Mouse (Mus musculus) ES-E14 (cell line): ENCODE data around the gene Cyp26b1.

ENCODE experiments used
- CHD2 ChIP-seq: IDR thresholded peaks from 2 replicates; pipeline ENCODE4 v1.6.1; 2014; ENCODE audit warnings: mild to moderate bottlenecking, low read depth, low read length, inconsistent platforms
- HCFC1 ChIP-seq: IDR thresholded peaks from 2 replicates; pipeline ENCODE4 v1.6.1; 2012; ENCODE audit warnings: low read length, inconsistent platforms, borderline replicate concordance; ENCODE audit not compliant: insufficient read depth
- ZC3H11A ChIP-seq: IDR thresholded peaks from 2 replicates; pipeline ENCODE4 v1.6.1; 2012; ENCODE audit warnings: low read depth, mild to moderate bottlenecking, inconsistent platforms, low read length, borderline replicate concordance
- ZNF384 ChIP-seq: IDR thresholded peaks from 2 replicates; pipeline ENCODE4 v1.6.1; 2012; ENCODE audit warnings: low read depth, low read length, inconsistent platforms

GRCm38 (mm10) chr6:84534944-84535343 lies 58.8 kb downstream of the Cyp26b1 start:
- TF ChIP-seq CHD2: no peak
- no peak for TF ChIP-seq HCFC1
- TF ChIP-seq ZNF384: no peak
- no peak for TF ChIP-seq ZC3H11A
